Mouse (Mus musculus) macrophage (primary cell): Measurements from ENCODE around the gene Prdm16. TPM values are rescaled to one million over a fixed set of nuclear protein-coding genes. Genes with fewer than 3 reads are reported as not detected.

Experiments used
- H3K27ac ChIP-seq: fragments of 350-480 bp; formaldehyde crosslinking; 2 replicates; pipeline ENCODE4 v1.9.0; 2021
- H3K36me3 ChIP-seq: fragments of 350-480 bp; formaldehyde crosslinking; 2 replicates; pipeline ENCODE4 v1.9.0; 2021; ENCODE audit errors: inconsistent target
- H3K4me3 ChIP-seq: fragments of 350-480 bp; formaldehyde crosslinking; 2 replicates; pipeline ENCODE4 v1.9.0; 2021; ENCODE audit errors: inconsistent target
- H3K79me2 ChIP-seq: fragments of 350-480 bp; formaldehyde crosslinking; 2 replicates; pipeline ENCODE4 v1.9.0; 2021; ENCODE audit errors: inconsistent target
- WGBS: methylation state at CpG from one replicate; pipeline ENCODE4 v1.1.7; 2026; ENCODE audit warnings: inconsistent platforms; ENCODE audit not compliant: missing documents; 5-methylcytosine and 5-hydroxymethylcytosine counted together
- polyA plus RNA-seq: library from polyadenylated mRNA; stranded (reverse); fragments of 250-400 nt; gene quantifications from 3 replicates; pipeline ENCODE4 v1.2.4, GENCODE M21; 2018; ENCODE audit warnings: inconsistent platforms

The Prdm16 gene
- polyA plus RNA-seq, 1 experiment from 2014 or later, result 1.6 TPM

DNA sequence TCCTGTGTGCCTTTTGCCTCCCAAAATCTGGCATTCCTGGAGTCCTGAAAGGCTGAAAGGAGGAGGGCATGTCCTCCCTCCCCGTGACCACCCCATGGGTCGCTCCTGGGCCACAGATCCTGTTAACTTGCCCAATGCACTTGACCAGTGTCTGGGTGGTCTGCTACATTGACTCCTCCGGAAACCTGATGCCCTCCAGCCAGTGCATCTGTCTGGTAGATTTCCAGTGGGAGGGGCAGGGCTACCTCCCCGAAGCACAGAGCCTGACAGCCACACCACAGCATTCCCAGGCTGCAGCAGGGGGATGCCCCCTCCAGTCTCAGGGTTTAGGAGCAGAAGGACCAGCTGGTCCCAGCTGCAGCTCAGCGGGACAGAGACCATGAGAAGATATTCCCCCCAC lies 15.8 kb upstream of the Prdm16 start:
- Histone ChIP-seq H3K79me2 (no peaks in the 10 kb centered on the region), H3K36me3 (no peaks in the 10 kb centered on the region), H3K4me3 (no peak overlapping the region), H3K27ac (no peak overlapping the region)
- WGBS, result 67% methylated on average over 5 of the region's 5 CpGs

DNA sequence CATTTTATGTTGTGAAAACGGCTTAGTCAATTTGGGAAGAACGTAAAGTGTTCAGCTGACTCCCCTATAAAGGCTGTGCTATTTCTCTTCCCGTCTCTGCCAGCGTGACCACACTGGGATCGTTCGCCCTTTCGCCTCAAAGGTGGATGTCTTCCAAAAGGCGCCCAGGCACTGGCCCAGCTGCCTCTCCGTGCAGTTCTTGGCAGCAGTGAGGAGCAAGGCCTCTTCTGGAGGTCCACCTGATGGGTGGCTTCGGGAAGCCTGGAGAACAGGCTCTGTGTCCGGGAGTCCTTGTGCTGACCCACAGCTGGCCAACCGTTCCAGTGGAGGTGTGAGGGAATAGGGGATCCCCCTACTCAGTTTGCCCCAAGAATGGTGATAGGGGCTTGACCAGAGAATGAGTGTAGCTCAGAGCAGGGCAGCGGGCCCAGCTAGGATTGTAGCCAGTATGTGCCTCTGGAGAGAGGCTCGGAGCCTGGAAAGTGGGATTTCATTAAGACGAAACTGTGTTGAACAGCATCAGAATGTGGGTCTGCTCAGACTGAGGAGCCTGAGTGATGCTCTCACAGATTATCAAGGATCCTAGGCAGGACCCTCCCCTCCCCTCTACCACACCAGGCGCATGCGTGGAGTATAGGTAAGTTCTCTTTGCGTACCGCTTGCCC lies 12.5 kb upstream of the Prdm16 start:
- H3K4me3 ChIP-seq, result no peak overlapping the region
- H3K27ac ChIP-seq, result no peak overlapping the region
- no peaks in the 10 kb centered on the region for H3K36me3 ChIP-seq
- WGBS, result 93% methylated on average over 19 of the region's 19 CpGs
- H3K79me2 ChIP-seq, result no peaks in the 10 kb centered on the region

DNA sequence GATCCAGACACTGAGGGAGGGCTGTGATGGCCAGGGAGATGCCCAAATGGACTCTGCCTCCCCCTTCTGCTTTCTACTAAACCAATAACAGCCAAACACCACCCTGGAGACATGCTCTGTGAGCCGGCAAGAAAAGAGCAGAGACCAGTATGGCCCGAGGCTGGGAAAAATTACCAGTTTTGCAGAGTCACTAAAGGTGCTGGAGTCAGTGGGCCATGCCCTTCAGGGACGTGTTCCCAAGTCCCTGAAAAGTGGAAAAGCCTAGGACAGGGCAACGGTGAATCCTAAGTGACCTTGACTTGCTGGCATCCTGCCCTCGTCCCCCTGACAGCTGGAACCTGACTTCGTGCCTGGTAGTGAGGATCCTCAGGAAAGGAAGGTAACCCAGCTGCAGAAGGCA lies 5.8 kb upstream of the Prdm16 start:
- H3K4me3 ChIP-seq, result no peak overlapping the region
- no peaks in the 10 kb centered on the region for H3K36me3 ChIP-seq
- H3K27ac ChIP-seq, result no peak overlapping the region
- WGBS, result 77% methylated on average over 5 of the region's 6 CpGs
- H3K79me2 ChIP-seq, result no peaks in the 10 kb centered on the region

DNA sequence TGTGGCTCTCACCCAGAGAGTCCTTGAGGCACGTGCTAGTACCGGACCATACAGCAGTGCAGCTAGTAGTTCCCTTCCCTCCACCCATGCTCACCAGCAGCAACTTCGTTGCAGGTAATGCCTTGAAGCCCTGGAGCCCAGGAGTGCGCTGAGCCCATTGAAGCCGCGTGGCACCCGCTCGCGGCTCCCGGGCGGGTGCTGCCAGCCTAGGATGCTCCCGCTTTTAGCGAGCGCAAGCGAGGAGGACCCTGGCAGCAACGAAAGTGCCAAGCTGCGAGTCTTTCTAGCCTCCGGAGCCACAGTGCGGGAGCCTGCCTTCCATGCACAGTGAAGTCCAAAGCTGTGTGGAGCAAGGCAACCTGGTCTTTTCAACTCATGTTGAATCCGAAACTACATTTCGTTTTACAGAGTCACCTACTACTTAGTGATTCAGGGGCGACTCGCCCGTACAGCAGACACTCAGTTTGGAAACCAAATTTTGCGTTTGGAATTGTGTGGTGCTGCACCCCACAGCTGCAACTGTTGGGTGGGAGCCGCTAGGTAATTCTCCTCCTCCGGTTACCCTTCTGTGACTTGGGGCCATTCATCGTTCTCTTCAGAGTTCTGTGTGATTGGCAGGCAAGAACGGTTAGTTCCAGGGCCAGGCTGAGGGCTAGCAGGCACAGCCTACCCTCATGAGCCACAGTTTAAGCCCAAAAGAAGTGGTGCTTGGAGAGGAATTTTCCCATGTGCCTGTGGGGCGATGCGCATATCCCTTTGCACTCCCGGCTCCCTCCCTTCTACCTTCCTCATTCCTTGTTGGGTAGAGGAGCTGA lies 4.8 kb upstream of the Prdm16 start:
- no peaks in the 10 kb centered on the region for H3K79me2 ChIP-seq
- no peaks in the 10 kb centered on the region for H3K36me3 ChIP-seq
- H3K4me3 ChIP-seq, result no peak overlapping the region
- H3K27ac ChIP-seq, result no peak overlapping the region
- whole genome bisulfite sequencing, result 61% methylated on average over 28 of the region's 32 CpGs

DNA sequence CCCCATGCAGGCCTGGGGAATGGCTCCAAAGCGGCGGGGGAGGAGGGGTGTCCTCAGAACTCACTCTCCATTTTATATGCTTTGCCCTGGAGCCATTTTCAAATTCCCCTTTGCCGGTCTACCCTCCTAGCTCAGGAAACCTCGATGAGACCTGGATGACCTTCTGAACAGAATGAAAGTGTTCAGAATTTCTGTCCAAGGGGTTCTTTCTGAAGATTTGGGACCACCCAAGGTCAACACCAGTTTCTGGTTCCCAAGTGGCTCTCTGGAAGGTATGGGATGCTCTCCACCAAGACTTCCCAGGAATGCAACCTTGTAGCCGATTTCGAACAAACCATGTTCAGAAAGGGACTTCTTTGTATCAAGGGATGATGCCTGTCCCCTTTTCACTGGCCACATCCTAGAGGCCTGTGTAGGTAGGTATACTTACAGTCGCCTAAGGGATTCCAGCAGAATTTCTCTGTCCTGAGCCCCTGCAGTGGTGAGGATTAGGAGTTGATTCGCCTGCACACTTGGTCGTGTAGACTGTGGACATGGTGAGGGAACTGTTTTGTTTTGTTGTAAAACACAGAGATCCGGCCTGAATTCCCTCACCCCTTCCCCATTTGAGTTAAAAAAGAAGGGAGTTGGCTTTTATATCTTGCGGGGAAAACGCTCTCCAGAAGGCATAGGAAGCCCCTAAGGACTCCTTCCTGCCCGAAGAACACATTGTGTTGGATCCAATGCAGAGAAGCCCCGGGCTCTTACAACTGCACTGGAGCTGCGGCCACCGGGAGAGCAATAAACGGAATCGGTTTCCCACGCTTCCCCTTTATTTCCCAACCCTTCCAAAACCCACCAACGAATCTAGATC lies 4.0 kb upstream of the Prdm16 start:
- 64% methylated on average over 20 of the region's 20 CpGs for WGBS
- Histone ChIP-seq H3K79me2 (no peaks in the 10 kb centered on the region), H3K4me3 (no peak overlapping the region), H3K27ac (no peak overlapping the region), H3K36me3 (no peaks in the 10 kb centered on the region)

DNA sequence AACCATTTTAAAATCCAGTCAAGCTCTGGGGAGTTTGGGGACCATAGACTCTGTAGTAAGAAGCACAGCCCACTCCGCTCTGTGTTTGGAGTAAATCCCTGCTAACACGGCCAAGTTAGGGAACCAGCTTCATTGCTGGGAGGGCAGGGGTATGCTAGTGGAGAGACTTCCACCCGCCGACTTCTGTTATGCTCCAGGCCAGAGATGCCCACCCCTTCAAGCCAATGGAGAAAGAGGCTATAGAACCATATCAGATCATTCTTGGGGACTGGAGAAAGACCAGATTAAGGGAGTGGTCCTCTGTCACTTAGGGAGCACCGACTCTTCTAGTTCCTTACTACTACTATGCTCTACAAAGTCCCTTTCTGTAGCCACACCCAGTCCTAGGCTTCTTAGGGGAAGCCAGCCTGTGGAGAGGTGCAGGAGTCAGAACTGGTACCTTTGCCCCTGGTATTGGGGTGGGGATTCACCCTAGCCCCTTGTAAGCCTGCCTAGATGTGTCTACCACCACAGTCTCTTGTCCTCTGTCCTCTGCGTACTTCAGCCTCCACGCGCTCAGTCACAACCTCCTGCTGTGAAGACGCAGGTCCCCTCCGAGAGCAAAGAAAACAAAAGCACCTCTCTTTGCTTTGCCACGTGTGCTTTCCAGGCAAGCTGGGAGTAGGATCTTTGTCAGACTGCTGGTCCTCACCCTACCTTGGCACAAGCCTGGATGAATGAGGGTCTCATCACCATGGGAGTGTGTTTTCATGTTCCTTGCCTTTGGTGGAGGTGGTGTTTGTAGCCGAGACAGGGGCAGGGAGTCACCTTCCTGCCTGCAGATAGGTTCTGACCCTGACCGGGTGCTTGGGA lies 3.1 kb upstream of the Prdm16 start:
- 87% methylated on average over 13 of the region's 13 CpGs for WGBS
- H3K79me2 ChIP-seq, result no peaks in the 10 kb centered on the region
- H3K4me3 ChIP-seq, result no peak overlapping the region
- H3K36me3 ChIP-seq, result no peaks in the 10 kb centered on the region
- no peak overlapping the region for H3K27ac ChIP-seq

DNA sequence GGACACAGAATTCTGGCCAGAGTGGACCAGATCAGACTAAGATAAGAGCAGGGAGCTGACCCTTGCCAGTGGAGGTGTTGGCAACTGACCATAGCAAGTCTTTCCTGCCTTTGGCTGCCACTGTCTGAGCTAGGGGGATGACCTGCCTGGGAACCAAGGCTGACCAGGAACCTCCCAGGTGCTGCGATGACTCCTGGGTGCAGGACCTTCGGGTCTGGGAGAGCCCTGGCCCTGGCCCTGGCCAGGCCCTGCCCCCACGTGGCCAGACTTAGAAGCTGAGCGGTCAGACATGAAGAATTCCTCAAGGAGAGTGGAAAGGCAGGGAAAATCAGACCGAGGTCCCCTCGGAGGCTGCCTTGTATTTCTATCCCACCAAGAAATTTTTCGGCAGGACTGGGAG lies 2.5 kb upstream of the Prdm16 start:
- Histone ChIP-seq H3K4me3 (no peak overlapping the region), H3K36me3 (no peaks in the 10 kb centered on the region), H3K27ac (no peak overlapping the region), H3K79me2 (no peaks in the 10 kb centered on the region)
- whole genome bisulfite sequencing, result 73% methylated on average over 7 of the region's 7 CpGs

DNA sequence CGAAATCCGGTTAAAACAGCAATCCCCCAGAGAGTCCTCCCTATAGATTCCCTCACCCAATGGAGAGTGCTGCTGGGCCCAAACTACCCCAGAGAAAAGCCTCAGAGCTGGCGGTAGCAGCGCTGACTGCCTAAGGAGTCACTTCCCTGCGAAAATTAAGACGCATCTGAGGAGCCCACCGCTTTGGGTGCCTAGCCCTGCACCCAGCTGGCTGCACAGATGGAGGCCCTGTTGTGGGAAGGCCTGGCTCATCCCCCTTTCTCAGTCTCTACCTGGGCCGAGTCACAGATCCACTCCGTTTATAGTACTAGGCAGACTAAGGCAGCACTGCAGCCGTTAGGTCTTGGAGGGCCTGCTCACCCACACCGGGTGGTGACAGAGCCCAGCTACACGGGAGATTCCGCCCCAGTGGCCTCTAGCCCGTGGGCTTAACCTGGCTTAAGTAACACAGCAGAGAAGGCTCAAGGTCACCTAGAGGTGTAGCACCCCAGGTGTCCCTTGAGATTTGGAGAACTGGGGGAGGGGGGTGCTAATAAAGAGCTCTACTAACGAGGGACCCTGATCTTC lies 1.7 kb upstream of the Prdm16 start:
- Histone ChIP-seq H3K4me3 (no peak overlapping the region), H3K79me2 (no peaks in the 10 kb centered on the region), H3K27ac (no peak overlapping the region), H3K36me3 (no peaks in the 10 kb centered on the region)
- 42% methylated on average over 15 of the region's 15 CpGs for WGBS

DNA sequence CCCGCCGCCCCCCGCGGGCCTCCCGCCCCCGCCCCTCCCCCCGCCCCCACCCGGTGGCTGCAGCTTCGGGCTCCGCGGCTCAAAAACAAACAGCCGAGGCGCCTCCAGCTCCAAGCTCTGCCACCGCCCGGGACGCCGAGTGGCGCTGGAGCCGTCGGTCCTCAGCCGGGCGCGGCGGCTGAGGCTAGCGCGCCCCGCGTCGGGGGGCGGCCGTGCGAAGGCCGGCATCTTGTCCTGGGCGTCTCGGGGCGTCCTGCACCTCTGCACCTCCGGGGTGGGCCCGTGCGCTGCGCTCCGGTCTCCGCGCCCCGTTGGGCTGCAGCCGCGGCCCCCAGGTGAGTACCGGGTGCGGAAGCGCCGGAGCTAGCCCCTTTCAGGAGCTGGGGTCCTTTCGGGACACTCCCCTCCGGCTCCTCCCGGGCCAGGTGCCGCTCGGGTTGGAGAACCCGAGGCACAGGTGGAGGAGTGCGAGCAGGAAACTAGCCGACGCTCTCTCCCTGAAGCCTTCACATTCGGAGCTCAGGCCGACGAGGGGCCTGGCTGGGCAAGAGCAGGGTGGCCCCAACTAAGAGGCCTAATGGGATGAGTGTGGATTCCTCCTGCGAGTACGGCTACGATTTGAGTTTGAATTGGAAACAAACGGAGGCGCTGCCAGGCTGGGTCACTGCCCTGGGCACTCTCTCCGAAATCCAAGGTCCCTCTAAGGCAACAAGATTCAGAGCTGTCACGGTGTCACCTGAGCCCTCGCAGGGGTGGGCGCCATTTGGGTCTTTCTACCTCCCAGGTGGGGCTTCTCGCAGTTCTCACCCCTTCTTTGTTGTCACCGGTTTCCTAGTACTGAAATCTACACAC lies 1.0 kb upstream of the Prdm16 start:
- H3K27ac ChIP-seq, result no peak overlapping the region
- no peaks in the 10 kb centered on the region for H3K79me2 ChIP-seq
- WGBS, result 4% methylated on average over 62 of the region's 73 CpGs
- H3K4me3 ChIP-seq, result no peak overlapping the region
- H3K36me3 ChIP-seq, result no peaks in the 10 kb centered on the region

DNA sequence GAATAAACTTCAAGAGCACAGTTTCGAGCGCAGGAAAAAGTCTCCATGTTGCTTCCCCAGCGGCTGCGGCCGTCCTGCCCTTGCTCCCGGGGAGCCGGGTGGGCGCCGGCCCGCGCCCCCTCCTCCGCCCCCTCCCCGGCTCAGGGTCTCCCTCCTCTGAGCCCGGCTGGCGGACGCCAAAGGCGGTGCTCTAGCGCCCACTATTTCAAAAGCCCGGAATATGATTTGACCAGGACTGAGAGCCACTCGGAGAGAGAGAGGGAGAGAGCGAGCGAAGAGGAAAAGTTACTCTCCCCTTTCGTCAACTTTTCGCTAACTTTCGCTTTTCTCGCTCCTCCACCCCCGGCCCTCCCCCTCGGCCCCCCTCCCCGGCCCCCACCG lies 630 bp downstream of the Prdm16 start:
- H3K79me2 ChIP-seq, result no peaks in the 10 kb centered on the region

DNA sequence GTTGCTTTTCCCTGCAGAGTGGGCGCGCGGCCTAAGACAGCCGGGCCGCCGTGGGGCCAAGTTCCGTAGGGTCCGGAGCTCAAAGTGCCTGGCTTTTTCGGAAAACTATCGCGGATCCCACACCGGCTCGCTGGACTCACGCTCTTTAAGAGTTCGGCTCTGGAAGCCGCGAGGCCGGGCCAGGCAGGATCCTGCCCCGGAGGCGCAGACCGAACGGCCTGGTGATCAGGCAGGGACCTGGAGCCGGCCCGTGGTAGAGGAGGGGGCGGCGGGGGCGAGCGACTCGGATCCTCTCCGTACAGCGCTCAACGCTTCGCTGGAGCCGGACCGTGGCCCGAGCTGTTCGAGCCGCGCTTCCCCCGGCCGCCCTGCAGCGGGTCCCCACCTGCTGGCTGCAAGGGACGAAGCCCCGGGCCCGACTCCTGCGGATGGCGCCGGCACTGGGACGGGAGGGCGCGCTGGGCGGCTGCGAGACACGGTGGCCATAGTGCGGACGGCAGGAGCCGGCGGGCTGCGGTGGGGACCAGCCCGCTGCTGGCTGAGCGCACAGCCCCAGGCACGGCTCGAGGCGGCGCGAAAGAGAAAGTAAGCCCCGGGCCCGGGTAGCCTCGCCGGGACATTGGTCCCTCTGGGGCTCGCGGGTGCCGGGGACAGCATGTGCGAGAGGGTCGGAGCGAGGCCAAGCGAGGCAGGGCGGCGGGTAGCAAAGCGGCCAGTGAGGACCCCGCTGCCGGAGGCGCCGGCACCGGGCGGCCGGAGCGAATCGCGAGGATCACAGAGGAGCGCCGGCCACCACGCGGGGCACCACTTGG lies 1.2 kb downstream of the Prdm16 start:
- Histone ChIP-seq H3K79me2 (no peaks in the 10 kb centered on the region), H3K36me3 (no peaks in the 10 kb centered on the region), H3K4me3 (no peak overlapping the region), H3K27ac (no peak overlapping the region)
- 2% methylated on average over 80 of the region's 94 CpGs for WGBS

More for the DNA sequence above, 630 bp downstream of the Prdm16 start:
- Histone ChIP-seq H3K27ac (no peak overlapping the region), H3K4me3 (no peak overlapping the region), H3K36me3 (no peaks in the 10 kb centered on the region)
- WGBS, result 2% methylated on average over 25 of the region's 30 CpGs

DNA sequence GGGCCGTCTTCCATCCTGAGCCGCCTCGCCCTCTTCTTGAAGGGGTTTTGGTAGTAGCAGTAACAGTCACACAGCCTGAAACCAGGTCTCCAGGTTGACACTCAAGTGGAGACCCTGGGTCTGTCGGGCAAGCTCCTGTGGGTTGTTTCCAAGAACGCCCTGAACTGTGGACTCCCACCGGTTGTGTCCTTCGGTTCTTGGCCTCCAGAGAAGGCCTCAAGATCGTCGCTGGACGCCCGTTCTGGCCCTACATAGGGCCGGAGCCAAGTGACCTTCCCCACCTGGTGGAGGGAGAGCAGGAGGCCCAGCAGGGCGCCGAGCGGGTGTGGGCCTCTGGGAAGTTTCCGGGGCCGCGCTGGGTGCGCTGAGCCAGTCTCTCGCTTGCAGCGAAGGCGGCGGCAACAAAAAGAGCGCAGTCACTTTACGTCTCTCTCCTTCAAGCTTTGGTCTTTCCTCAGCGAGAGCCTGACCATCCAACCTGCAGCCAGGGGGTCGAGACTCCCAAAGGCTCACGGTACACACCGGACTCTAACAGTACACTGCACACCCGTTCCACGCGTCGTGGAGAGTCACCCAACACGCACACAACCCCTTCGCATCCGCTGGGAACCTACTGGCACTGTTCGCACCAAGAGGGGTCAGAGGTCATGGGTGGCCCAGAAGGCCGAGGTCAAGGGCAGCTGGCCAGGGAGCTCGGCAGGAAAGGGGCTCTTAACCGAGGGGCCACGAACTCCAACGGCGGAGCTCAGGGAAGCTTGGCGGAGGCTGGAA lies 2.0 kb downstream of the Prdm16 start:
- H3K27ac ChIP-seq, result no peak overlapping the region
- H3K79me2 ChIP-seq, result no peaks in the 10 kb centered on the region
- WGBS, result 18% methylated on average over 44 of the region's 44 CpGs
- no peak overlapping the region for H3K4me3 ChIP-seq
- no peaks in the 10 kb centered on the region for H3K36me3 ChIP-seq
